Mouse (Mus musculus) liver, adult 2 months (tissue): Measurements from ENCODE around the gene Zfp462. TPM values are rescaled to one million over a fixed set of nuclear protein-coding genes. Genes with fewer than 3 reads are reported as not detected.
A peak's percentile ranks its signal among the peaks of the same experiment; 100 is the strongest.

Experiments used
- DNase-seq: peaks from one replicate; pipeline ENCODE4 v3.0.0-alpha.2; 2011; ENCODE audit warnings: low read depth, low spot score; ENCODE audit errors: extremely low read depth
- H3K27ac ChIP-seq: fragments of 200-500 bp; replicated peaks from 2 replicates; pipeline ENCODE4 v1.5.1; 2012; ENCODE audit warnings: low read depth, mild to moderate bottlenecking, control low read depth, inconsistent platforms, low read length; ENCODE audit not compliant: insufficient read depth
- H3K27me3 ChIP-seq: fragments of 200-500 bp; 2 replicates; pipeline ENCODE4 v1.6.1; 2012; ENCODE audit warnings: mild to moderate bottlenecking, moderate library complexity, low read length, inconsistent platforms; ENCODE audit not compliant: control insufficient read depth, insufficient read depth
- H3K36me3 ChIP-seq: fragments of 200-500 bp; 2 replicates; pipeline ENCODE4 v1.6.1; 2012; ENCODE audit warnings: low read length, inconsistent platforms; ENCODE audit not compliant: control insufficient read depth, insufficient read depth
- H3K4me1 ChIP-seq: fragments of 200-500 bp; 2 replicates; pipeline ENCODE4 v1.6.1; 2011; ENCODE audit warnings: low read length; ENCODE audit not compliant: control insufficient read depth, insufficient read depth
- H3K4me3 ChIP-seq: fragments of 200-500 bp; 2 replicates; pipeline ENCODE4 v1.5.1; 2011; ENCODE audit warnings: low read depth, mild to moderate bottlenecking, control low read depth, low read length, moderate library complexity; ENCODE audit not compliant: insufficient read depth
- H3K79me2 ChIP-seq: fragments of 200-500 bp; 2 replicates; pipeline ENCODE4 v1.6.1; 2012; ENCODE audit warnings: inconsistent platforms, mild to moderate bottlenecking, low read length, moderate library complexity; ENCODE audit not compliant: control insufficient read depth, insufficient read depth
- H3K9ac ChIP-seq: fragments of 200-500 bp; 2 replicates; pipeline ENCODE4 v1.6.1; 2012; ENCODE audit warnings: low read depth, mild to moderate bottlenecking, control low read depth, inconsistent platforms, low read length
- CTCF ChIP-seq: fragments of 200-500 bp; IDR thresholded peaks from 2 replicates; pipeline ENCODE4 v1.5.1; 2011; ENCODE audit warnings: low read depth, low read length, control low read depth
- POLR2A ChIP-seq: fragments of 200-500 bp; IDR thresholded peaks from 2 replicates; pipeline ENCODE4 v1.6.1; 2011; ENCODE audit warnings: low read length, control low read depth; ENCODE audit not compliant: insufficient read depth; ENCODE audit errors: extremely low read depth
- WGBS: fragments of 180-500 bp; shearing (Covaris S2); methylation state at CpG from one replicate; pipeline ENCODE4 v1.1.7; 2018; 5-methylcytosine and 5-hydroxymethylcytosine counted together
- polyA plus RNA-seq: library from polyadenylated mRNA; depleted of rRNA; stranded (reverse); fragments of >200 nt; gene quantifications from 2 replicates; pipeline ENCODE4 v1.2.3, GENCODE M21; 2012
- total RNA-seq: library from RNA; depleted of rRNA; stranded (reverse); fragments of >200 nt; gene quantifications from 2 replicates; pipeline ENCODE4 v1.2.3, GENCODE M21; 2014

Zfp462 gene
- total and polyA plus RNA-seq, 2 experiments = 0.18 to 0.22 TPM

DNA sequence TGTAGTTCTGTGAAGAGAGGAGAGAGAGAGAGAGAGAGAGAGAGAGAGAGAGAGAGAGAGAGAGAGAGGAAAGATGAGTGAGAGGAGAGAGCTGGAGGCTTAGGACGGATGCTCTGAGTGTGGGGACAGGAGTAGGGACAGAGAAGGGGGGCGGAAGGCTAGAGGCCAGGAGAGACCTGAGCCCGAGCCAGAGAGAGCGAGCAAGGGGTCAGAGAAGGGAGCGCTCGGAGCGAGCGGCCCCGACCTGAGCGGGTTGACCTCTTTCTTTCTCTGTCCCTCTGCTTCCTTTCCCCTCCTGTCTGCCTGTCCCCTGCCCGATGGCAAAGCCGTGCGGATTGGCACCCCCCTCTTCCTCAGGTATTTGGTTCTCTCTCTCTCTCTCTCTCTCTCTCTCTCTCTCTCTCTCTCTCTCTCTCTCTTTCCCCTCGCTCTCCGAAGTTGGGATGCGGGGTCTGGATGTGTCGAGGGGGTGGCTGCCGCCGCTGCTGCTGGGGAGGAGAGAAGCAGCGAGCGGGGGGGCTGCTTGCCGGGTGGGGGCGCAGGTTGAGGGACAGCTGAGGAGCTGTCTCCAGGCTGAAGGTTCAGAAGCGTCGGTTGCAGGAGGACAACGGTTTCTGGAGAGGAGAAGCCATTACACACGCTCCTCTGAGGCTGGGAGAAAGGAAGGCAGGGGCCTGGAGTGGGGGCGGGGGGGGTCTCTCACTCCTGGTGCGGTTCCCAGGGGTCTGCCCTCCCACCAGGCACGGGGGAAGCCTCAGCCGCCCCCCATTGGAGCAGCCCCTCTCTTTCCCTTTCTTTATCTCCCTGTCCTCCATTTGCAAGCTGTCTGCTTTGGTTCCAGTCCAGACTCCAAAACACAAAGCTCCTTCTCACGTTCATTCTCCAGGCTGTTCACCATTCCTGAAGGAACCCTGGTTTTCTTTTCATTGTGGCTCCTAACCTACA is 4.0 kb downstream of the Zfp462 start:
- peak overlapping the region; percentile 52; the same call in 1 of the 2 replicates for H3K9ac ChIP-seq
- H3K79me2 ChIP-seq = no peaks in the 10 kb centered on the region
- no peak for DNase-seq
- H3K27ac ChIP-seq = no peak overlapping the region
- peaks cover 6% of the 10 kb centered on the region; the same call in 1 of the 2 replicates for H3K27me3 ChIP-seq
- H3K4me1 ChIP-seq = peaks cover 2% of the 10 kb centered on the region; the same call in 1 of the 2 replicates
- no peaks in the 10 kb centered on the region for H3K36me3 ChIP-seq
- TF ChIP-seq CTCF (no peak), POLR2A (no peak)
- 2% methylated on average over 32 of the region's 32 CpGs for WGBS
- H3K4me3 ChIP-seq = peak overlapping the region; percentile 59

DNA sequence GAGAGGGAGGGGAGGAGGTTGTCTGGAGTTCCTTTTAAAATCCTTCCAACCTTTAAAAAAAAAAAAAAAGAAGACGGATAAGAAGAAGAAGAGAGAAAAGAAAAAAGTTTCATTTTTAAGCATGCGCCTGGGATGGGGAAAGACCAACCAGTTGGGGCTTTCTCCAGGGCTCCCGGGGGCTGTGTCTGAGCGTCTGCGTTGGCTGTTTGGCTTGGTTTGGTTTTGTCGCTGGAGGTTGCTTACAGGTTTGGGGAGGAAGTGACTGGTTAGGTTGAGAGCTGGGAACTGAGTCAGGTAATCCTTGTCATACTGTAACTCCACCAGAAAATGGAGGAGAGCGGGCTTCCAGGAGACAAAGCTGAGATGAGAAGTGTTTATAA is 4.7 kb downstream of the Zfp462 start:
- H3K27me3 ChIP-seq = peaks cover 6% of the 10 kb centered on the region; the same call in 1 of the 2 replicates
- no peaks in the 10 kb centered on the region for H3K36me3 ChIP-seq
- WGBS = 38% methylated on average over 7 of the region's 7 CpGs
- peak overlapping the region; percentile 59; the same call in 1 of the 2 replicates for H3K4me3 ChIP-seq
- H3K27ac ChIP-seq = peak overlapping the region; percentile 40; the same call in 1 of the 2 replicates
- DNase-seq = no peak
- peaks cover 3% of the 10 kb centered on the region; the same call in 1 of the 2 replicates for H3K4me1 ChIP-seq
- H3K79me2 ChIP-seq = no peaks in the 10 kb centered on the region
- no peak overlapping the region for H3K9ac ChIP-seq
- TF ChIP-seq CTCF (no peak), POLR2A (no peak)

DNA sequence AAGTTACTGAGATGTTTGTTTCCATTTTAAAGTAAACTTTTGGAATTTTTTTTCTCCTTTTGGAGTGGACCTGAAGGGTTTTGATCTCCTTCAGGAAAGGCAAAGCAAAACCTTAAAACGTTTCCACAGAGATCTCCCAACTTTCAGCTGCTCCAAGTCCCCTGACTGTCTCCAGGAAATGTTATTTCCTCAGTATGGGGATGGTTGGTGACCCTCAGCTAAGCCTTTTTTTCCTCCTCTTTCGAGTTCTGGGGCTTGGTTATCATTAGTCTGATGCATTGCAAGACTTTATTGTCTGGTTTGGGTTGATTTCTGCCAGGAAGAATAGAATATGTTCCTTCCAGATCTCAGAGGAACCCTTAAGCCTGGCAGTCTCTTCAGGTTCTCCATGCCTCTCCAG is 5.3 kb downstream of the Zfp462 start:
- H3K27me3 ChIP-seq = peaks cover 6% of the 10 kb centered on the region; the same call in 1 of the 2 replicates
- H3K9ac ChIP-seq = no peak overlapping the region
- H3K27ac ChIP-seq = no peak overlapping the region
- DNase-seq = no peak
- H3K4me1 ChIP-seq = peaks cover 3% of the 10 kb centered on the region; the same call in 1 of the 2 replicates
- H3K79me2 ChIP-seq = no peaks in the 10 kb centered on the region
- H3K36me3 ChIP-seq = no peaks in the 10 kb centered on the region
- no peak for TF ChIP-seq POLR2A
- TF ChIP-seq CTCF = no peak
- no peak overlapping the region for H3K4me3 ChIP-seq
- 53% methylated on average over 2 of the region's 2 CpGs for WGBS

DNA sequence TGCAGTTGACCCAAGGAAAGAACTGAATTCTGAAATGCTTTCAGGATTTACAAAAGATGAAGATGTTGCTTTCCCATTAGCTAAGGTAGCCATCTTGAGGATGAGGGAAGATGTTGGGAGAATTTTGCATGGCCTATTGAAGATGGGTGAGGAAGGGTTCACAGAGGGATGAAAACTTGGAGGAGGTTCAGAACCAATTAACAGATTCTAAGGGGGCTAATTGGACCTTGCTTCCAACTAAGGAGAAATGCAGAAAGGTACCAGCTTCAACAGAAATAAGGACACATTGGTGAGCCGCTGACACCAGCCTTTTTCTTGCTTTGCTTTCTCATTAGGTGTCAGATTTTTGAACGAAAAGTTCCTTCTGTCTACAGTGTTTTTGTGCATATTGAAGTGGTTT is 6.0 kb downstream of the Zfp462 start:
- Histone ChIP-seq H3K79me2 (no peaks in the 10 kb centered on the region), H3K9ac (no peak overlapping the region), H3K4me3 (no peak overlapping the region), H3K27ac (no peak overlapping the region), H3K4me1 (peaks cover 3% of the 10 kb centered on the region; the same call in 1 of the 2 replicates), H3K27me3 (peaks cover 6% of the 10 kb centered on the region; the same call in 1 of the 2 replicates), H3K36me3 (no peaks in the 10 kb centered on the region)
- TF ChIP-seq CTCF (no peak), POLR2A (no peak)
- WGBS = 91% methylated on average over 2 of the region's 2 CpGs
- DNase-seq = no peak

DNA sequence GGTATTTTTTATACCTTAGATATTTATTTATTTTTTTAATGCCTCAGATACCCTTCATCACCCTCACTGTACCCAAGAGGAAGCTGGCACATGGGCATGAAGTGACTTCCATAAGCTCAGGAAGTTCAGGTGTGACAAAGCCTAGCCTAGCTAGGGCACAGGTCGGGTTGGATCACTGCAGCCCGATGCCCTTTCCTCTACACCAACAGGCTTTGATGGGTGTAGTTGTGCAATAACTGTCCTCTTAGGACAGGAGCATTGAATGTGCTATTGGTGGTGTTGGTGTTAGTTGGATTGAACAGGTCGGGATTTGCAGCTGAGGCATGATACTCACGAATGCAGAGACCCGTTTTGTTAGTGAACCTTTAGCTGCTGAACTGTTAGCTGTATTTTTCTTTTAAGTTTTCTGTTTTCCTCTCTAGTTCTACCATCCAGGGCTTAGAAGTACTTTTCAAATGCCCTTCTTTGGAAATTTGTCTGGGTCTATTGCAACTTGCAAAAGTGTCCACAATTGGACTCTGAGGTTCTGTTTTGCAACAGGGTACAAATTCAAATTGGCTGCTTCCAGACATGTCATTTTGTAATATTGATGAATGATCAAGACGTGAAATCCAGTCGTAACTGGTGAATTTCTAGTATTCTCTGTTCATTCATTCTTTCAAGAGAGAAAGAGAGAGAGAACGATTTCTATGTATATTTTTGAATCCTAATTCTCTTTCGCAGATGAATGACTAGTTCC is 9.0 kb downstream of the Zfp462 start:
- Histone ChIP-seq H3K79me2 (no peaks in the 10 kb centered on the region), H3K36me3 (no peaks in the 10 kb centered on the region), H3K4me1 (peaks cover 3% of the 10 kb centered on the region; the same call in 1 of the 2 replicates), H3K27me3 (no peaks in the 10 kb centered on the region; the same call in 1 of the 2 replicates), H3K4me3 (no peak overlapping the region), H3K27ac (no peak overlapping the region), H3K9ac (no peak overlapping the region)
- TF ChIP-seq POLR2A = no peak
- no peak for TF ChIP-seq CTCF
- WGBS = 36% methylated on average over 9 of the region's 9 CpGs
- peak; percentile 94 for DNase-seq
